Mouse (Mus musculus): ENCODE data around the gene Vmn1r234.
"Not testable (repeated sequence)": the region's sequence is repeated elsewhere in the genome, so short reads cannot be mapped to it uniquely, and the experiment has no call there.

The Vmn1r234 gene

GRCm38 (mm10) chr17:21225787-21226186 is at the start of gene Vmn1r234:
Gene Vmn1r234 (plus strand): TSS chr17:21226087.
- in situ Hi-C loops (cut with MseI, MboI) = no loop called here

- in situ Hi-C loops (cut with MseI, MboI) = not testable (repeated sequence)
These were observed 14.8 kb upstream of the Vmn1r234 start for GRCm38 (mm10) chr17:21211081-21211480.

- in situ Hi-C loops (cut with MseI, MboI) = no loop called here
These were observed 5.8 kb downstream of the Vmn1r234 start for GRCm38 (mm10) chr17:21231654-21232053.

GRCm38 (mm10) chr17:21256111-21256510 is 30.2 kb downstream of the Vmn1r234 start, which contains the start of gene Vmn1r235:
Gene Vmn1r235 (plus strand): TSS chr17:21256411.
- in situ Hi-C loops (cut with MseI, MboI) = no loop called here

- in situ Hi-C loops (cut with MseI, MboI) = loop anchor here (10.0 kb wide), 1 partner anchor 153 kb away; the partner anchor contains the start of gene Zfp54 (in 2 of the 2)
These were observed 46.2 kb downstream of the Vmn1r234 start for GRCm38 (mm10) chr17:21272103-21272502.

GRCm38 (mm10) chr17:21282642-21283041 is 56.8 kb downstream of the Vmn1r234 start, which contains the start of gene Vmn1r236:
Gene Vmn1r236 (plus strand): TSS chr17:21282942.
- in situ Hi-C loops (cut with MseI, MboI) = no loop called here

GRCm38 (mm10) chr17:21284395-21284794 is 58.5 kb downstream of the Vmn1r234 start:
- in situ Hi-C loops (cut with MseI, MboI) = no loop called here

All from mouse trophoblast stem cell (cell line).